Mouse (Mus musculus) kidney, adult 8-10 months (tissue): ENCODE measurements around the gene Gzma.

Experiments used
- DNase-seq, 2 experiments: peaks; one replicate each; pipeline ENCODE4 v3.0.0; 2022

The Gzma gene

DNA sequence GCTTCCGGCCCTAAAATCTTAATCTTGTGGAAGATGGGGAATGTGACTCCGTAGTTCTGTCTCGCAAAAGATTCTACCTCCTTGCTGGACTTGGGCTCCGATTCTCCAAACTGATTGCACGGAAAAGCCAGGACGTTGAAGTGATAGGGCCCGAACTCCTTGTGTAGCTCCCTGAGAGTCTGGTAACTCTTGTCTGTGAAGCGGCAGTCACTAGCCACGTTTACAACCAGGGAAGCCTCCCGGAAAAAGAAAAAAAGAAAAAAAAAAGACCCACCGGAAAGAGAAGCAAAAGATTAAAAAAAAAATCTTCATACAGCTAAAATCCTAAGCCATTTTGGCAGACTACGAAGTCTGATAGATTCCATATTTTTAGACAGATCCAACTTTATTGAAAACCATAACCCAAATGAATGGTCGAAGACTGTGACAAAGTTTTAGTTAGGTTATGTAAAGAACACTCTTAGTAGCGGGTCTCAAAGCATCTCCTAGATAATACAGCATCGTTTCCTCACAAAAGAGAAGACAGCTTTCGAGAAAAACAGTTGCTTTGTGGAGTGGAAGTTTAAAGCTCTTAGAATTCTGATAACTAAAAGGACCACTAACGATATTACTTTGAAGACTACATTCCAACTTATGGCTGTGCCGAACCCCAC is 55.2 kb downstream of the Gzma start:
- no peak for DNase-seq

DNA sequence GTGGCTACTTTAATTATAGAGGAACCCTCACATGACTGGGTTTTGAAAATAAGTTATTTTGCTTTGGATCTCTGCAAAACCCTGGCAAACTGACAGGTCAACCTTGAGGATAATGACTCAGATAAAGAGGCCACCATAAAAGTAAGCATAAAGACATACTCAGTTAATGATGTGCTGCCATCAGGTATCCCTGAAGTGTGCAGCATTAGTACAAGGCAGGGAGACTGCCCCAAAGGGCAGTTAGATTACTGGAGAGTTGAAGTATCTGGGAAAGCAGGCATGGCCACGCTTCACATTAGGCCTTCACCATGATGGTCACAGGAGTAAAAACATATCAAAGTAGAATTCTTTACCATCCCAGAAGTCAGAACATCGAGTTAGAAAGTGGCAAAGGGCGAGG is 55.9 kb downstream of the Gzma start:
- DNase-seq: no peak
